9 mouse cellular contexts compared by ENCODE assay signal in the genomic region with DNA sequence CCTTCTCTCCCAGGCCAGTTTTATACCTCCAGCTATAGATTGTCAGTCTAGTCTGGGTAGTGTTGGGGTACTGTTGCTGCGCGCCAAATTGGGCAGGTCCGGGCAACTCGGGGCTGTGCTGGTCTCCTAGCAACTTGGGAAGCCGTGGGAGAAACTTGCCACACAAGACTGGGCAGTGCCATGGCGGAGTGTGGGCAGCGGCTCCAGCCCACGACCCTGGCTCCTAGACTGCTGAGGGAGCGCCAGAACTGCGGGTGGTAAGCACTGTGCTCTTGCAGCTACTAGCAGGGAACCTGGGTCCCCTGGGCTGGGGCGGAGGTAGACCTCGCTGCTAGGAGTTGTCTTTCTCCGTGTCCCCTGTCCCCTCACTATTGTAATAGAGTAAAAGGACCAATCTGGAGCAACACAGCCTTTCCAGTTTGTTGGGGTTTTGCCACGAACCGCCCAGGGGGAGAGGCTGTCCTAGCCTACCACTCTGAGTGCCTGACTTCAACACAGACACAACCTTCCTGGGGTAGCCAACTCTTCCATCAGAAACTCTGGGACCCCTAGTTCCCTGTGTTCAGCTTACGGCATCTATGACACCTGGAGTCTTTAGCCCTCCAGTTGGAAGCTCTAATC. TPM values are rescaled to one million over a fixed set of nuclear protein-coding genes. Genes with fewer than 3 reads are reported as not detected.
DNase-seq lines count a peak whose midpoint lies in the region; ATAC-seq and TF ChIP-seq lines count a peak whose summit lies in the region.
"Had no signal": no experiment of that assay in that cellular context is flagged by ENCODE, and none has a peak within 500 bp of the region (broad histone marks: within the 10 kb centered on the region; RNA-seq: fewer than 3 reads in every experiment).

A gene (plus strand): TSS at position 179 of the 621 bp plus-strand sequence.

- H3K27me3 ChIP-seq in kidney, embryonic 15.5 days, result no peaks in the 10 kb centered on the region
- no peaks in the 10 kb centered on the region for H3K27me3 ChIP-seq in embryonic facial prominence, embryonic 15.5 days
- H3K27me3 ChIP-seq in neural tube, embryonic 14.5 days (ENCODE audit: control insufficient read depth, insufficient read depth, low read length), result no peaks in the 10 kb centered on the region
- no peaks in the 10 kb centered on the region for H3K27me3 ChIP-seq in liver, postnatal 0 days (ENCODE audit: insufficient read depth, low read length)

- 72% methylated on average over 16 of the region's 16 CpGs for WGBS in kidney, embryonic 15.5 days
- 67% methylated on average over 16 of the region's 16 CpGs for WGBS in embryonic facial prominence, embryonic 15.5 days
- 69% methylated on average over 16 of the region's 16 CpGs for WGBS in neural tube, embryonic 14.5 days
- WGBS in liver, postnatal 0 days (ENCODE audit: insufficient replicate concordance), result 76% methylated on average over 16 of the region's 16 CpGs

- no peaks in the 10 kb centered on the region for H3K9me3 ChIP-seq in kidney, embryonic 15.5 days (replicated peaks)
- H3K9me3 ChIP-seq in embryonic facial prominence, embryonic 15.5 days (replicated peaks), result no peaks in the 10 kb centered on the region
- H3K9me3 ChIP-seq in neural tube, embryonic 14.5 days (ENCODE audit: control insufficient read depth, low read length), result no peaks in the 10 kb centered on the region
- H3K9me3 ChIP-seq in liver, postnatal 0 days (ENCODE audit: low read length), result peaks cover 3% of the 10 kb centered on the region; the same call in 1 of the 2 replicates

- TF ChIP-seq CTCF in liver, postnatal 0 days (IDR thresholded peaks at IDR 0.05; ENCODE audit: low read depth), result no peak

- H3K4me2 ChIP-seq in kidney, embryonic 15.5 days, result no peak within 1 kb of the TSS
- no peak within 1 kb of the TSS for H3K4me2 ChIP-seq in embryonic facial prominence, embryonic 15.5 days (replicated peaks)
- no peak within 1 kb of the TSS for H3K4me2 ChIP-seq in neural tube, embryonic 14.5 days (ENCODE audit: low read depth, low read length)
- H3K4me2 ChIP-seq in liver, postnatal 0 days (ENCODE audit: low read depth, low read length), result no peak within 1 kb of the TSS

- no peak for DNase-seq in kidney, adult 18-20 months
- peak; percentile 11 to 13 for DNase-seq in kidney, postnatal 36 days
- DNase-seq in MN1 (ENCODE audit: low spot score) (no peak), adipocyte (ENCODE audit: low spot score) (no peak)
- DNase-seq in liver, postnatal 0 days, result no peak

- H3K9ac ChIP-seq in kidney, embryonic 15.5 days, result no peak within 1 kb of the TSS
- H3K9ac ChIP-seq in embryonic facial prominence, embryonic 15.5 days, result no peak within 1 kb of the TSS
- no peak within 1 kb of the TSS for H3K9ac ChIP-seq in neural tube, embryonic 14.5 days (replicated peaks; ENCODE audit: low read depth, low read length)
- no peak within 1 kb of the TSS for H3K9ac ChIP-seq in liver, postnatal 0 days (replicated peaks)

- no peak within 1 kb of the TSS for H3K4me3 ChIP-seq in kidney, embryonic 15.5 days (replicated peaks)
- H3K4me3 ChIP-seq in embryonic facial prominence, embryonic 15.5 days (replicated peaks), result no peak within 1 kb of the TSS
- H3K4me3 ChIP-seq in neural tube, embryonic 14.5 days (ENCODE audit: low read depth, low read length), result no peak within 1 kb of the TSS
- H3K4me3 ChIP-seq in liver, postnatal 0 days (ENCODE audit: low read depth, low read length), result no peak within 1 kb of the TSS
- H3K4me3 ChIP-seq: megakaryocyte, embryonic 14.5 days had no signal

- no peak within 1 kb of the TSS for H3K27ac ChIP-seq in kidney, embryonic 15.5 days
- H3K27ac ChIP-seq in embryonic facial prominence, embryonic 15.5 days (replicated peaks), result no peak within 1 kb of the TSS
- no peak within 1 kb of the TSS for H3K27ac ChIP-seq in neural tube, embryonic 14.5 days (ENCODE audit: low read depth, low read length)
- no peak within 1 kb of the TSS for H3K27ac ChIP-seq in liver, postnatal 0 days (ENCODE audit: low read depth)

- H3K4me1 ChIP-seq in kidney, embryonic 15.5 days, result peaks cover 5% of the 10 kb centered on the region; the same call in 1 of the 2 replicates
- peaks cover 7% of the 10 kb centered on the region; the same call in 1 of the 2 replicates for H3K4me1 ChIP-seq in embryonic facial prominence, embryonic 15.5 days
- no peaks in the 10 kb centered on the region for H3K4me1 ChIP-seq in neural tube, embryonic 14.5 days (ENCODE audit: control insufficient read depth, insufficient read depth, low read length)
- no peaks in the 10 kb centered on the region for H3K4me1 ChIP-seq in liver, postnatal 0 days (ENCODE audit: insufficient read depth)

- no peaks in the 10 kb centered on the region for H3K36me3 ChIP-seq in kidney, embryonic 15.5 days
- no peaks in the 10 kb centered on the region for H3K36me3 ChIP-seq in embryonic facial prominence, embryonic 15.5 days
- H3K36me3 ChIP-seq in neural tube, embryonic 14.5 days (ENCODE audit: control insufficient read depth, insufficient read depth, low read length), result no peaks in the 10 kb centered on the region
- no peaks in the 10 kb centered on the region for H3K36me3 ChIP-seq in liver, postnatal 0 days (replicated peaks; ENCODE audit: insufficient read depth, low read length)

- no peak for TF ChIP-seq EP300 in liver, postnatal 0 days (IDR thresholded peaks at IDR 0.05; ENCODE audit: low read depth)

- ATAC-seq in kidney, embryonic 15.5 days (replicated peaks; ENCODE audit: low FRiP score), result peak; percentile 64; the same call in 1 of the 2 replicates
- 0 out of 2 replicates have a peak, but pooled peaks have one; percentile 47 for ATAC-seq in embryonic facial prominence, embryonic 15.5 days (ENCODE audit: insufficient number of reproducible peaks, low FRiP score, low TSS enrichment, low read depth)
- peak; percentile 51; the same call in 1 of the 2 replicates for ATAC-seq in neural tube, embryonic 14.5 days (ENCODE audit: low read depth)
- ATAC-seq in liver, postnatal 0 days, result no peak

RNA-seq across cellular contexts. Expression of the gene that starts here (rescaled TPM):
- not detected in 2 replicates for polyA plus RNA-seq in kidney, embryonic 15.5 days (2015; fragmentation: Nextera tagmentation; extraction: Ambion mirVana)
- polyA plus RNA-seq in embryonic facial prominence, embryonic 15.5 days (2015; fragmentation: Nextera tagmentation; extraction: Ambion mirVana), result 4.7 and 9.4 TPM in 2 replicates
- 1.4 and 2.1 TPM in 2 replicates for polyA plus RNA-seq in neural tube, embryonic 14.5 days (2014; fragmentation: Nextera tagmentation; extraction: Ambion mirVana)
- 8.4 and 9.8 TPM in 2 replicates for polyA plus RNA-seq in liver, postnatal 0 days (2015; fragmentation: Nextera tagmentation; extraction: Ambion mirVana)

Comparison
In these comparisons a context has a peak if more than half of its experiments do, and no peak if none do; other contexts are left out.
1. DNase-seq: peak in kidney, postnatal 36 days (2 of 2); none in kidney, adult 18-20 months (single experiment), MN1 (single experiment), liver, postnatal 0 days (single experiment) and adipocyte (single experiment).
2. Peak in ATAC-seq in kidney, embryonic 15.5 days; RNA of the gene not detected or under 1 TPM.